Mouse (Mus musculus) G1E (cell line): ENCODE results near the gene Pik3cd. TPM values are rescaled to one million over a fixed set of nuclear protein-coding genes. Genes with fewer than 3 reads are reported as not detected.
"Not testable (repeated sequence)": the region's sequence is repeated elsewhere in the genome, so short reads cannot be mapped to it uniquely, and the experiment has no call there.

ENCODE experiments used
- ATAC-seq: 2 replicates; pipeline ENCODE4 v1.8.0; 2016; ENCODE audit warnings: mild to moderate bottlenecking; ENCODE audit not compliant: insufficient number of reproducible peaks, poor library complexity, low FRiP score, severe bottlenecking; ENCODE audit errors: extremely low read depth
- DNase-seq: peaks from one replicate; pipeline ENCODE4 v3.0.0; 2012; ENCODE audit warnings: low spot score
- H3K27me3 ChIP-seq: 2 replicates; pipeline ENCODE4 v1.6.1; 2012; ENCODE audit warnings: mild to moderate bottlenecking, low read length, inconsistent platforms; ENCODE audit not compliant: insufficient read depth
- H3K36me3 ChIP-seq: replicated peaks from 2 replicates; pipeline ENCODE3; 2012; ENCODE audit warnings: mild to moderate bottlenecking, inconsistent platforms
- H3K4me1 ChIP-seq: 2 replicates; pipeline ENCODE4 v1.6.1; 2012; ENCODE audit warnings: low read depth, low read length, inconsistent platforms, mixed read lengths; ENCODE audit not compliant: insufficient read depth
- H3K4me3 ChIP-seq: 2 replicates; pipeline ENCODE4 v1.5.1; 2012; ENCODE audit warnings: low read depth, mild to moderate bottlenecking, inconsistent platforms, low read length, moderate library complexity, mixed read lengths
- H3K9me3 ChIP-seq: replicated peaks from 2 replicates; pipeline ENCODE4 v1.6.1; 2012; ENCODE audit warnings: inconsistent platforms
- CTCF ChIP-seq: IDR thresholded peaks from 2 replicates; pipeline ENCODE4 v1.5.1; 2012; ENCODE audit warnings: low read depth, low read length, inconsistent platforms, mixed read lengths
- GATA1 ChIP-seq: IDR thresholded peaks from 2 replicates; pipeline ENCODE4 v1.6.1; 2012; ENCODE audit warnings: borderline replicate concordance, low read length, inconsistent platforms, mixed read lengths
- GATA2 ChIP-seq: IDR thresholded peaks from 2 replicates; pipeline ENCODE4 v1.6.1; 2012; ENCODE audit warnings: low read depth, low read length, inconsistent platforms, borderline replicate concordance
- POLR2AphosphoS5 ChIP-seq: IDR thresholded peaks from 2 replicates; pipeline ENCODE4 v1.6.1; 2012; ENCODE audit warnings: low read depth, low read length, inconsistent platforms; ENCODE audit not compliant: insufficient replicate concordance
- TAL1 ChIP-seq: conservative IDR thresholded peaks from 2 replicates; pipeline ENCODE4 v1.6.1; 2012; ENCODE audit warnings: low read depth, low read length, inconsistent platforms, mixed read lengths
- polyA plus RNA-seq: library from polyadenylated mRNA; stranded (reverse); fragments of >175 nt; gene quantifications from 2 replicates; pipeline ENCODE4 v1.2.3, GENCODE M21; 2012
- total RNA-seq, 2 experiments: library from RNA; stranded (forward) in 1 of 2; stranded (reverse) in 1 of 2; fragments of 200-1000 nt in 1 of 2; fragments of >200 nt in 1 of 2; fragmentation: Nextera tagmentation in 1 of 2; gene quantifications; 2 replicates each; pipeline ENCODE4 v1.2.3; 2014 to 2017

The Pik3cd gene
- 17.3 and 23.9 TPM in 2 replicates for total RNA-seq (2014; fragmentation: Nextera tagmentation)
- total RNA-seq (2017), result 24.0 and 28.0 TPM in 2 replicates
- 37.0 and 40.3 TPM in 2 replicates for polyA plus RNA-seq

DNA sequence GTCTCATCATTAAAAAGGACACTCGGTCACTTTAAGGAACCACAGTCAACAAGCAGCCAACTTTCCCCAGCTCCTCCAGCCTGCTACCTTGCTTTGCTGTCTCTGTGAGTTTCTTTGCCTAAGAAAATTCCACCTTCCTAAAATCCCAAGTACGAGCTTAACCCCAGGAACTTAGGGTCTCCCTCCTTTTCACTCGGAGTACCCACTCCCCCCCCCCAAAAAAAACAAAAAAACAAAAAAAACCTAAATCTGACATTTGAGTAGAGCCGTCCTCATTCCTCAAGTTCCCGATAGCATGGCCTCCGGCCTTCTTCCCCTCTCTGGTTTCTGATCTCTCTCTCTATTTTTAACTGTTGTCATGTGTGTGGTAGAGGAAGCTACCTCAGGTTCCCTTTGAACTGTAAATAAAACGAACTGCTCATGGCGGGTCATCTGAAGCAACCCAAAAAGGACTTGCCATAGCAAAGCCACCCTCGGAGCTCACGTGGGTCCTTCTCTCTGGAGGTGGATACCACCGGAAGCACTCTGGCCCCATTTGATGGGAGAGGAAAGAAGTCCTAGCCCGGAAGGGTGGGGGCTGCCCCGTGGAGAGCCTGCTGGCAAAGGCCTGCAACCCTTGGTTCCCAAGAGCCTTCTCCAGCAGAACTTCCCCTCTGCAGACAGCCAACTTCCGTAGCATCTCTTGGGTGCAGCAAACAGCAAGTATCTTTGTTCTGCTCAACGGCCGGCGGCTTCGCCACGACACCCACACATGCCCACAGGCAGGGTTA is at the start of gene Pik3cd:
Gene Pik3cd, minus strand, starts transcription at position 362 of the 770 bp plus-strand sequence.
- ATAC-seq, result no peak
- Histone ChIP-seq H3K4me1 (peaks cover 12% of the 10 kb centered on the region), H3K27me3 (no peaks in the 10 kb centered on the region), H3K4me3 (no peak within 1 kb of the TSS), H3K36me3 (no peaks in the 10 kb centered on the region), H3K9me3 (no peaks in the 10 kb centered on the region)
- TF ChIP-seq GATA2 (no peak), GATA1 (no peak), POLR2AphosphoS5 (no peak), TAL1 (no peak), CTCF (no peak)
- no peak for DNase-seq

DNA sequence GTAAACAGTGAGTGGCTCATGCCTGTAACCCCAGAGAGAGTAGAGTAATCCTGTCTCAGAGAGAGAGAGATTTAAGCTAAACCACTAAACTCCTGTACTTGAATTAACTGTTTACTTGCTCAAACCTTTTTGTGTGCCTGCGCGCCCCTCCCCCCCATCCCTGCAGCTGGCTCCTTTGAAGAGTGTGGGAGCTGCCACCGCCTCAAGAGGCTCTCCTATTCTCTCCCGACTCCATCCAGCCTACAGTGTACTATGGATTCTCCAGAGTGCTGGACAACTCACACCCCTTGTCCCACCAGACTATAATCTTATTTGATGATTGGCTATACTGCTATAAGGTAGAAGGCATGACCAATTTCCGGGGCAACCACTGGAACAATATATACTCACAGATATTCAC is 48.3 kb upstream of the Pik3cd start:
- DNase-seq, result no peak
- Histone ChIP-seq H3K4me1 (no peaks in the 10 kb centered on the region), H3K27me3 (no peaks in the 10 kb centered on the region), H3K36me3 (peaks cover 52% of the 10 kb centered on the region), H3K4me3 (no peak overlapping the region), H3K9me3 (no peaks in the 10 kb centered on the region)
- no peak for ATAC-seq
- TF ChIP-seq POLR2AphosphoS5, result no peak
- no peak for TF ChIP-seq GATA2
- TF ChIP-seq CTCF, result no peak
- TF ChIP-seq GATA1, result no peak

DNA sequence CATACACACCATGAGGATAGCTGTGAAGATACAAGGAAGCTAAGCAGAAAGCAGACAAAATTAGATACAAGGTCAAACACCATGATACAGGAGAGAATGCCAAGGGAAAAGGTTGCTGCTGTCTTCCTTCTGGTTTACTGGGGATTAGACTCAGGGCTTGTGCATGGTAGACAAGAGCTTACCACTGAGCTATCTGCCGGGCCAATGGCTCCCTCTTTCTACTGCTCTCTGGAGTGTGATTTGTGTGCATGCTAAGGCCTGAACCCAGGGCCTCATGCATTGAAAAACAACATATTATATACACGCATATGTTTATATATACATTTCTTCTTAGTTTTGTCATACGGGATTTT is 47.3 kb upstream of the Pik3cd start:
- H3K4me3 ChIP-seq, H3K4me1 ChIP-seq, H3K27me3 ChIP-seq, DNase-seq, ATAC-seq, H3K9me3 ChIP-seq: not testable (repeated sequence)
- peaks cover 60% of the 10 kb centered on the region for H3K36me3 ChIP-seq

DNA sequence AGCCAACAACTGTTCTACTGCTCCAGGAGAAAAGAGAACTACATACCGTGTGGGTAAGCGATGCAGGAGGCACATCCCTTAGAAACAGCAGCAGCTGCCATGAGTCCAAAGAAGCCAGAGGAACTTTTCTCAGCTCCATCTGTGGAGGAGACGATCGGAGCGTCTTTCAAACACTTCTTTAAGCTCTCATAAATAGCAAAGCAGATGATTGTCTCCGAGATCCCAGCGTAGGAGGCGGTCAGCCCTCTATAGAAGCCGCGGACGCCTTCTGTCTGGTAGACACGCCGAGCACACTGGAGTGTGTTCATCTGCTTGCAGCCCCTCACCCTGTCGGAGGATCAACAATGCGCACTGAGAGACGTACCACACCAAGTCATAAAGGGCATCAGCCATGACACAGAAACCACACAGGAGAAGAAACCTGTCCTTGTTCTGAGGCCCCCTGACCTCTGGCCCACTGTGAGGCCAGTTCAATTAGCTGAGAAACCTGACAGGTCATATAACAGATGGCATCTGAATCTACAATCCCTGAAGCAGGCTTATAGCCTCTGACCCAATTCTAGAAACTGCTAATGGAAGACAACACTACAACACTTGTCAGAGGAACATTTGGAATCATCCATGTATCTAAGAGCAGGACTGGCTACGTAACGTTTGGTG is 46.8 kb upstream of the Pik3cd start:
- DNase-seq (no peak), ATAC-seq (no peak)
- Histone ChIP-seq H3K4me3 (no peak overlapping the region), H3K4me1 (no peaks in the 10 kb centered on the region), H3K27me3 (no peaks in the 10 kb centered on the region), H3K36me3 (peaks cover 59% of the 10 kb centered on the region), H3K9me3 (no peaks in the 10 kb centered on the region)
- TF ChIP-seq POLR2AphosphoS5, result no peak
- TF ChIP-seq CTCF, result no peak
- no peak for TF ChIP-seq GATA1
- TF ChIP-seq GATA2, result no peak
- TF ChIP-seq TAL1, result no peak

DNA sequence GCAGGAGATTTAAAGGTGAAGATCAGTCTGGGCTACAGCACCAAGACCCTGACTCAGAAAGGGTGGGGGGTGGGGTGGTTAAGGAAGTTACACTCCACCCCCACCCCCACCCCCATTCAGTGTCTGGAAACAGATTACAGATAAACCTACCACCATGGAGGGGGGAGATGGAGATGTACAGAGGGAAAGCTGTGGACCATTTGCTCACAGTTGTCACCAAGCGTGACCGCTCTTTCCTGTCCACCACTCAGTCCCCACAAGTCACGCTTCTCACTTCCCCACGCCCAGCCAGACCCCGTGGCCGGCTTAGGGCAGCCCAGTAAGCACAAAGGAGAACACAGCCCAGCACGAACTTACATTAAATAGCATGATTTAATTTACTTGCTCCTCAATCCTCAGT is 41.7 kb upstream of the Pik3cd start:
- DNase-seq (no peak), ATAC-seq (no peak)
- H3K36me3 ChIP-seq, result peaks cover 47% of the 10 kb centered on the region
- no peaks in the 10 kb centered on the region for H3K9me3 ChIP-seq
- H3K27me3 ChIP-seq, result no peaks in the 10 kb centered on the region
- no peak for TF ChIP-seq CTCF
- no peak for TF ChIP-seq TAL1
- no peak for TF ChIP-seq POLR2AphosphoS5
- no peak for TF ChIP-seq GATA1
- no peak for TF ChIP-seq GATA2
- H3K4me1 ChIP-seq, result peaks cover 4% of the 10 kb centered on the region; the same call in 1 of the 2 replicates
- H3K4me3 ChIP-seq, result no peak overlapping the region

DNA sequence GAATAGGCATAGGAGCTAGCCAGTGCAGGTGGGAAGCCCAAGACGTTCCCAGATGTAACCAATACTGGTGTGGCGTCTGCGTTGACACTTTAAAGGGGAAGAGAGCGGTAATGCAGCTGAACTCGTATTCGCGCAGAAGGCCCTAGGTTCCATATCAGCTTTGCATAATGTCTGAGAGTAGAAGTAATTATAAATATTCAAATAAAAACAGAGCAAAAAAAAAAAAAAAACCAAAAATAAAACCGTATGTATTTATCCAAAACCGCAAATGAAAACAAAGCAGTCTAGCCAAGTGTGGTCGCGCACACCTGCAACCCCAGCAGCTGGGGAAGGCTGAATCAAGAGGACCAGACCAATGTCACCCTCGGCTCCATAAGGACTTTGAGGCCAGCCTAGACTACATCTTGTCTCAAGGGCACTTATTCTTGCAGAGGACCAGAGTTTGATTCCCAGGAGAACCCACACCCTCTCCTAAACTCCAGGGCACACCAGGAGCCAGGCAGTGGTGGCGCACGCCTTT is 39.7 kb upstream of the Pik3cd start:
- Histone ChIP-seq H3K4me1 (peaks cover 10% of the 10 kb centered on the region), H3K36me3 (peaks cover 40% of the 10 kb centered on the region), H3K4me3 (no peak overlapping the region), H3K9me3 (no peaks in the 10 kb centered on the region), H3K27me3 (no peaks in the 10 kb centered on the region)
- no peak for ATAC-seq
- no peak for DNase-seq
- no peak for TF ChIP-seq GATA2
